11 mouse cellular contexts compared by ENCODE assay signal in genomic region chr6:117676064-117676821, GRCm38 (mm10).
DNase-seq lines count a peak whose midpoint lies in the region; ATAC-seq and TF ChIP-seq lines count a peak whose summit lies in the region.
"Had no signal": no experiment of that assay in that cellular context is flagged by ENCODE, and none has a peak within 500 bp of the region (broad histone marks: within the 10 kb centered on the region; RNA-seq: fewer than 3 reads in every experiment).

No protein-coding gene starts in this region.

- 59% methylated on average over 10 of the region's 10 CpGs for whole genome bisulfite sequencing in stomach, embryonic 15.5 days
- 63% methylated on average over 10 of the region's 10 CpGs for WGBS in stomach, postnatal 0 days
- 36% methylated on average over 10 of the region's 10 CpGs for WGBS in small intestine, adult 2 months

- TF ChIP-seq CTCF in stomach, postnatal 0 days (IDR thresholded peaks at IDR 0.05; ENCODE audit: low read depth), result no peak
- TF ChIP-seq CTCF in small intestine, adult 2 months (IDR thresholded peaks at IDR 0.05; ENCODE audit: extremely low read depth, insufficient read length, insufficient replicate concordance, low read depth, low read length), result no peak

- peak; percentile 10 to 53 for DNase-seq in adrenal gland, adult (ENCODE audit: inconsistent age in 2 of 2, low spot score in 1 of 2)
- DNase-seq in adrenal gland, postnatal 4 days (ENCODE audit: low spot score in 2 of 2), result no peak
- no peak for DNase-seq in stomach, postnatal 0 days (ENCODE audit: low spot score)
- peak; percentile 74 for DNase-seq in kidney, adult 9 months
- DNase-seq in gastrocnemius, postnatal 10 days, result no peak
- DNase-seq in cerebellum, adult 18-20 months, result no peak
- DNase-seq: cerebellum, adult 11-12 months had no signal

- peaks cover 6% of the 10 kb centered on the region; the same call in 1 of the 2 replicates for H3K4me1 ChIP-seq in stomach, embryonic 15.5 days
- no peaks in the 10 kb centered on the region for H3K4me1 ChIP-seq in stomach, postnatal 0 days (replicated peaks; ENCODE audit: control insufficient read depth, insufficient read depth)
- peaks cover 4% of the 10 kb centered on the region; the same call in 1 of the 2 replicates for H3K4me1 ChIP-seq in small intestine, adult 2 months (ENCODE audit: control insufficient read depth, insufficient read depth, insufficient read length, low read length)

- no peak overlapping the region for H3K9ac ChIP-seq in stomach, embryonic 15.5 days
- H3K9ac ChIP-seq in stomach, postnatal 0 days (ENCODE audit: low read length), result no peak overlapping the region
- H3K9ac ChIP-seq: heart, embryonic 13.5 days; liver, postnatal 0 days had no signal

- H3K36me3 ChIP-seq in stomach, embryonic 15.5 days, result no peaks in the 10 kb centered on the region
- no peaks in the 10 kb centered on the region for H3K36me3 ChIP-seq in stomach, postnatal 0 days (ENCODE audit: control insufficient read depth, insufficient read depth, low read length)
- H3K36me3 ChIP-seq in small intestine, adult 2 months (ENCODE audit: control insufficient read depth, insufficient read depth, low read length), result no peaks in the 10 kb centered on the region
- H3K36me3 ChIP-seq: heart, embryonic 13.5 days had no signal

- H3K27me3 ChIP-seq in stomach, embryonic 15.5 days (replicated peaks), result no peaks in the 10 kb centered on the region
- H3K27me3 ChIP-seq in stomach, postnatal 0 days (ENCODE audit: control insufficient read depth, insufficient read depth, low read length), result no peaks in the 10 kb centered on the region
- no peaks in the 10 kb centered on the region for H3K27me3 ChIP-seq in small intestine, adult 2 months (ENCODE audit: control insufficient read depth, insufficient read depth, low read length)
- H3K27me3 ChIP-seq: heart, embryonic 13.5 days had no signal

- no peak overlapping the region for H3K4me2 ChIP-seq in stomach, embryonic 15.5 days
- H3K4me2 ChIP-seq in stomach, postnatal 0 days (replicated peaks; ENCODE audit: low read depth), result no peak overlapping the region
- H3K4me2 ChIP-seq: heart, embryonic 13.5 days had no signal

- no peaks in the 10 kb centered on the region for H3K9me3 ChIP-seq in stomach, embryonic 15.5 days
- H3K9me3 ChIP-seq in stomach, postnatal 0 days (ENCODE audit: control insufficient read depth, low read length), result no peaks in the 10 kb centered on the region

- no peak for TF ChIP-seq EP300 in stomach, postnatal 0 days (optimal IDR thresholded peaks at IDR 0.05)

- H3K4me3 ChIP-seq in stomach, embryonic 15.5 days (replicated peaks), result no peak overlapping the region
- H3K4me3 ChIP-seq in stomach, postnatal 0 days (ENCODE audit: low read depth, low read length), result no peak overlapping the region
- no peak overlapping the region for H3K4me3 ChIP-seq in small intestine, adult 2 months (ENCODE audit: low read depth, low read length)
- H3K4me3 ChIP-seq: heart, embryonic 13.5 days had no signal

- ATAC-seq in stomach, embryonic 15.5 days (ENCODE audit: insufficient read depth, low FRiP score, low read depth), result peak; percentile 19; the same call in 1 of the 2 replicates
- no peak for ATAC-seq in stomach, postnatal 0 days (ENCODE audit: low FRiP score, low TSS enrichment)

- no peak overlapping the region for H3K27ac ChIP-seq in stomach, embryonic 15.5 days
- no peak overlapping the region for H3K27ac ChIP-seq in stomach, postnatal 0 days (replicated peaks)
- H3K27ac ChIP-seq in small intestine, adult 2 months (ENCODE audit: insufficient read depth, low read depth, low read length), result peak overlapping the region; percentile 9; the same call in 1 of the 2 replicates
- H3K27ac ChIP-seq: heart, embryonic 13.5 days had no signal

- TF ChIP-seq POLR2A in small intestine, adult 2 months (IDR thresholded peaks at IDR 0.05; ENCODE audit: low read depth, low read length), result no peak

Comparison
In these comparisons a context has a peak if more than half of its experiments do, and no peak if none do; other contexts are left out.
1. DNase-seq: peak in adrenal gland, adult (2 of 2) and kidney, adult 9 months (single experiment); none in adrenal gland, postnatal 4 days (0 of 2), stomach, postnatal 0 days (single experiment), gastrocnemius, postnatal 10 days (single experiment) and cerebellum, adult 18-20 months (0 of 2).